Mouse (Mus musculus) G1E (cell line): ENCODE measurements around the gene Gm10638. TPM values are rescaled to one million over a fixed set of nuclear protein-coding genes. Genes with fewer than 3 reads are reported as not detected.

Experiments
- ATAC-seq: 2 replicates; pipeline ENCODE4 v1.8.0; 2016; ENCODE audit warnings: mild to moderate bottlenecking; ENCODE audit not compliant: insufficient number of reproducible peaks, poor library complexity, low FRiP score, severe bottlenecking; ENCODE audit errors: extremely low read depth
- DNase-seq: peaks from one replicate; pipeline ENCODE4 v3.0.0; 2012; ENCODE audit warnings: low spot score
- H3K27me3 ChIP-seq: 2 replicates; pipeline ENCODE4 v1.6.1; 2012; ENCODE audit warnings: mild to moderate bottlenecking, low read length, inconsistent platforms; ENCODE audit not compliant: insufficient read depth
- H3K36me3 ChIP-seq: replicated peaks from 2 replicates; pipeline ENCODE3; 2012; ENCODE audit warnings: mild to moderate bottlenecking, inconsistent platforms
- H3K4me1 ChIP-seq: 2 replicates; pipeline ENCODE4 v1.6.1; 2012; ENCODE audit warnings: low read depth, low read length, inconsistent platforms, mixed read lengths; ENCODE audit not compliant: insufficient read depth
- H3K4me3 ChIP-seq: 2 replicates; pipeline ENCODE4 v1.5.1; 2012; ENCODE audit warnings: low read depth, mild to moderate bottlenecking, inconsistent platforms, low read length, moderate library complexity, mixed read lengths
- H3K9me3 ChIP-seq: replicated peaks from 2 replicates; pipeline ENCODE4 v1.6.1; 2012; ENCODE audit warnings: inconsistent platforms
- CTCF ChIP-seq: IDR thresholded peaks from 2 replicates; pipeline ENCODE4 v1.5.1; 2012; ENCODE audit warnings: low read depth, low read length, inconsistent platforms, mixed read lengths
- GATA1 ChIP-seq: IDR thresholded peaks from 2 replicates; pipeline ENCODE4 v1.6.1; 2012; ENCODE audit warnings: borderline replicate concordance, low read length, inconsistent platforms, mixed read lengths
- GATA2 ChIP-seq: IDR thresholded peaks from 2 replicates; pipeline ENCODE4 v1.6.1; 2012; ENCODE audit warnings: low read depth, low read length, inconsistent platforms, borderline replicate concordance
- POLR2AphosphoS5 ChIP-seq: IDR thresholded peaks from 2 replicates; pipeline ENCODE4 v1.6.1; 2012; ENCODE audit warnings: low read depth, low read length, inconsistent platforms; ENCODE audit not compliant: insufficient replicate concordance
- TAL1 ChIP-seq: conservative IDR thresholded peaks from 2 replicates; pipeline ENCODE4 v1.6.1; 2012; ENCODE audit warnings: low read depth, low read length, inconsistent platforms, mixed read lengths
- polyA plus RNA-seq: library from polyadenylated mRNA; stranded (reverse); fragments of >175 nt; gene quantifications from 2 replicates; pipeline ENCODE4 v1.2.3, GENCODE M21; 2012
- total RNA-seq, 2 experiments: library from RNA; stranded (forward) in 1 of 2; stranded (reverse) in 1 of 2; fragments of 200-1000 nt in 1 of 2; fragments of >200 nt in 1 of 2; fragmentation: Nextera tagmentation in 1 of 2; gene quantifications; 2 replicates each; pipeline ENCODE4 v1.2.3; 2014 to 2017

Gm10638 gene
- total and polyA plus RNA-seq, 3 experiments: 0.16 to 0.24 TPM; not detected in 1

DNA sequence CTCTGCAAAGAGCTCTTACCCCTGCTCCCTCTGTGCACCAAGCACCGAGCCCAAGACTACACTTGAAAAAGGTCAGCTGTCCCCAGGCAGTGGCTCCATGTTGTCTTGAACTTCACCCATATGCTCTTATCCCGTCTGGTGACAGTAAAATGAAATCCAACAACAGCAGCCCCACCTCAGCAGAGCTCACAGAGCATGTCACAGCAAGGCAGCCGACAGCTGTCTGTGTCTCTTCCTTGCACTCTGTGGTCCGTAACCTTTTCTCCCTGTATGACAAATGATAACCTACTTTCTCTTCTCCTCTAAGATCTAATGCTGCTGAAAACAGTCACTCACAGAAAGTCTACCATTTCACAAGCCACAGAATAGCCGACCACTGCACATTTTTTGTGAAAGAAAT is 38.7 kb upstream of the Gm10638 start:
- DNase-seq (no peak), ATAC-seq (no peak)
- H3K4me3 ChIP-seq: no peak overlapping the region
- peaks cover 51% of the 10 kb centered on the region for H3K4me1 ChIP-seq
- peaks cover 52% of the 10 kb centered on the region for H3K36me3 ChIP-seq
- no peak for TF ChIP-seq GATA2
- TF ChIP-seq POLR2AphosphoS5: no peak
- TF ChIP-seq TAL1: no peak
- no peak for TF ChIP-seq CTCF
- no peak for TF ChIP-seq GATA1
- no peaks in the 10 kb centered on the region for H3K27me3 ChIP-seq
- H3K9me3 ChIP-seq: no peaks in the 10 kb centered on the region

DNA sequence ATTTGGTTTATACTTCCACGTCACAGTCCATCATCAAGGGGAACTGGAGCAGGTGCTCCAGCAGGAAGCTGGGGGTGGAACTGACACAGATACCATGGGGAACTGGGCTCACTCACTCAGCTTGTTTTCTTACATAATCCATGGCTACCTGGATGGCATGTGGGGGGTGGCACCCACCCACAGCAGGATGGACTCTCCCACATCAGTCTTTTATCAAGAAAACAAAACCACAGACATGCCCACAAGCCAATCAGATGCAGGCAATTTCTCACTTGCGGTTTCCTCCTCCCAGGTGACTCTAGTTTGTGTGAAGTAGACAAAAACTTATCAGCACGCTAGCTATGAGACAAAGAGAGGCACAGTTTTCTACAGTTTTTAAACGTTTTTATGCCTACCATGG is 37.6 kb upstream of the Gm10638 start:
- ATAC-seq: peak; percentile 92
- Histone ChIP-seq H3K4me3 (no peak overlapping the region), H3K9me3 (no peaks in the 10 kb centered on the region), H3K36me3 (peaks cover 58% of the 10 kb centered on the region), H3K4me1 (peaks cover 56% of the 10 kb centered on the region), H3K27me3 (no peaks in the 10 kb centered on the region)
- peak; percentile 54 for DNase-seq
- TF ChIP-seq GATA1: no peak
- no peak for TF ChIP-seq GATA2
- no peak for TF ChIP-seq CTCF
- TF ChIP-seq TAL1: peak; percentile 23; the same call in 1 of the 2 replicates
- no peak for TF ChIP-seq POLR2AphosphoS5

DNA sequence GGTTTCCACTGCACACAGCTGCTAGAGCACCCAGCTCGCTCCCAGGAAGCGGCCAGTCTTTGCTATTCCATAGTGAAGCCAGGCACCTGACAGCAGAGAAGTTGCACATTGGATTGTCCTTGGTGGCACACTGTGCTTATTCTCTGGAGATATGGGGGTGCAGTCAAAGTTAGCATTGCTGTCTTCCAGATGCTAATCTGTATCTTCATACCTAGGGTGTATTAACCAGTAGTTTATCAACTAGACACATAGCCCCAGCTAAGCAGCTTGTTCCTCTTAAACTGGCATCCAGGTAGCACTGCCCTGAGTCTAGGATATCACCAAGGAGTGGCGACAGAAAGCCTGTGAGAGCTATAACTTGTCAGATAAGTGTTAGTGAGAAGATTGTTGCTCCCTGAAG is 32.9 kb upstream of the Gm10638 start:
- Histone ChIP-seq H3K27me3 (no peaks in the 10 kb centered on the region), H3K4me3 (no peak overlapping the region), H3K36me3 (peaks cover 81% of the 10 kb centered on the region), H3K4me1 (peaks cover 51% of the 10 kb centered on the region), H3K9me3 (no peaks in the 10 kb centered on the region)
- no peak for TF ChIP-seq GATA1
- no peak for TF ChIP-seq CTCF
- TF ChIP-seq GATA2: no peak
- TF ChIP-seq TAL1: no peak
- no peak for TF ChIP-seq POLR2AphosphoS5
- no peak for ATAC-seq
- DNase-seq: no peak

DNA sequence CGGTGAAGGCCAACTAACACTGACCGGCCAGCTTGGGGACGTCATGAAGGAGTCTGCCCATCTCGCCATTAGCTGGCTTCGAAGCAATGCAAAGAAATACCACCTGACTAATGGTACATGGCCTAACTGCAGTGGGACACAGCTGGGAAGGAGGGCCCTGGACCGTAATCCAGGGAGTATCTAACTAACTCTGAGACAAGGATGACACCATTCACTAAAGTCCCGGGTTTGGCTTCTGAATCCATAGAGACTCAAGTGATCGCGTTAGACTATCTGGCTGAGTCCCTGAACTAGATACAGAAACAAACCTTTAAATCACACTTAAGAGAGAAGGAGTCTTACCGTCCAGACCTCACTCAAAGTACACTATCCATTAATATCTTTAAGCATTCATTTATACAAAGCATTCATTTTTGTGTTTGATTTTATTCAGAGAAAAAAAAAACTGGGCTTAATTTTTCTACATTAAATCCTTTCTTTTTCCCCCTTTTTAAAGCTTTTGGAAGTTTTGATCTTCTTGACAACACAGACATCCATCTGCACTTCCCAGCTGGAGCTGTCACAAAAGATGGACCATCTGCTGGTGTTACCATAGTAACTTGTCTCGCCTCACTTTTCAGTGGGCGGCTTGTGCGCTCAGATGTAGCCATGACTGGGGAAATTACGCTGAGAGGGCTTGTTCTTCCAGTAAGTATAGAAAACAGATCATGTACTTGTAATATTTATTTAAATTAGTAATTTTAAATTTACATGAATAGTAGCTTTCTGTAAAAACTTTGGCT is 31.9 kb upstream of the Gm10638 start:
- peaks cover 90% of the 10 kb centered on the region for H3K36me3 ChIP-seq

DNA sequence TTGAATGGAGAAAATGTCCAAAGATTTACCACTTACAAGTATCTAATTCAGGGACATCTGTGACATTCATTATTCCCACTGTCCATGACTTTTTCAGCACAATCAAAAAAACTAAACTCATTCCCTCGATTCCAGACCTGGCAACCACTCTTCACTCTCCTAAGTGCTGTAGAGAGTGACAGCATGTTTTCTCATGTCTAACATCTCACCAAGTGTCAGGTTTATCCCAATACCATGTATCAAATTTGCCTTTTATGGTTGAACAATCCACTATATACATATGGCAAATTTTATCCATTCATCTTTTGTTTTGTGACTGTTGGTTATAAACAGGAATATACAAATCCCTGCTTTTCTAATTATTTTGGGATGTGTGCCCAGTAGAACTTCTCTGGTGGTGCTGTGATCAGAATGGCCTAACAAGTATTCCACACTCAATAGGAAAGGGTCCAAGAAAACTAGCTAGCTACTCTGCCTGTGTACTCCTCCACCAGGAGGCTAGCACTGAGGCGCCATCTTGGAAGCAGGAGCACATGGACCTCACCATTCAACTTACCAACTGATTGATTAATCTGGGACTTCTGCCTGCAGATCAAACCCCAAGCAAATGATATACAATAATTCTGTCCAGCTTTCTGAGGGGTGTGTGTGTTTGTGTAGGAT is 27.0 kb upstream of the Gm10638 start:
- DNase-seq (no peak), ATAC-seq (no peak)
- Histone ChIP-seq H3K9me3 (no peaks in the 10 kb centered on the region), H3K36me3 (peaks cover 82% of the 10 kb centered on the region), H3K27me3 (no peaks in the 10 kb centered on the region), H3K4me3 (no peak overlapping the region), H3K4me1 (peaks cover 11% of the 10 kb centered on the region; the same call in 1 of the 2 replicates)
- TF ChIP-seq CTCF: no peak
- no peak for TF ChIP-seq GATA2
- no peak for TF ChIP-seq TAL1
- TF ChIP-seq GATA1: no peak
- TF ChIP-seq POLR2AphosphoS5: no peak

More for the DNA sequence above, 31.9 kb upstream of the Gm10638 start:
- ATAC-seq: no peak
- H3K9me3 ChIP-seq: no peaks in the 10 kb centered on the region
- DNase-seq: no peak
- H3K4me1 ChIP-seq: peaks cover 41% of the 10 kb centered on the region
- no peak overlapping the region for H3K4me3 ChIP-seq
- TF ChIP-seq GATA2 (no peak), CTCF (no peak), GATA1 (no peak), POLR2AphosphoS5 (no peak), TAL1 (no peak)
- H3K27me3 ChIP-seq: no peaks in the 10 kb centered on the region

DNA sequence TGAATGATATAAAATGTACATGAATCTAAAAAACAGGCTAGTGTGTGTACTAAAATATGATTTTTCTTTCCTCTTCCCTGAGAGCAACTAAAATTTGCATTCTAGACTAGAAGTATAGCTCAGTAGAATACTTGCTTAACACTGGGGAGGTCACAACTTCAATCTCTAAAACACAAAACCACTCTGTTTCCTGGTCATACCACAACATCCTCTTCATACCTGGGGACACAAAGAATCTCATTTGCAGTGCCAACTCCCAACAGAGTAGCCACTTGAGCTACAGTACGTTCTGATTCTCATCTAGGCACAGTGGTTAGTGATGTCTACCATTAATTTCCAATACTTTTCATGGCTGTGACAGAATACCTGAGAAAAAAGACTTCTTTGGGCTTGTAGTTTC is 26.1 kb upstream of the Gm10638 start:
- no peak for DNase-seq
- no peak for TF ChIP-seq GATA1
- H3K9me3 ChIP-seq: no peaks in the 10 kb centered on the region
- H3K4me3 ChIP-seq: no peak overlapping the region
- H3K27me3 ChIP-seq: no peaks in the 10 kb centered on the region
- peaks cover 10% of the 10 kb centered on the region; the same call in 1 of the 2 replicates for H3K4me1 ChIP-seq
- ATAC-seq: no peak
- H3K36me3 ChIP-seq: peaks cover 77% of the 10 kb centered on the region
